Mouse (Mus musculus): ENCODE data around the gene Trp53rkb.

Trp53rkb gene

GRCm38 (mm10) chr2:166792355-166792754, at the start of gene Trp53rkb:
Gene Trp53rkb (plus strand): TSS chr2:166792531.
- in situ Hi-C loops (cut with MboI; ENCODE audit: unreplicated experiment in 2 of 2), result loop anchor here in 1 of 2 experiments (10.0 kb wide), 1 partner anchor 212 kb away; no protein-coding TSS in a partner anchor

GRCm38 (mm10) chr2:166743504-166743903, 48.8 kb upstream of the Trp53rkb start:
- in situ Hi-C loops (cut with MboI; ENCODE audit: unreplicated experiment in 2 of 2), result no loop called here

- in situ Hi-C loops (cut with MboI; ENCODE audit: unreplicated experiment in 2 of 2), result no loop called here
Observed at GRCm38 (mm10) chr2:166744433-166744832, 47.9 kb upstream of the Trp53rkb start.

GRCm38 (mm10) chr2:166745849-166746248, 46.5 kb upstream of the Trp53rkb start:
- in situ Hi-C loops (cut with MboI; ENCODE audit: unreplicated experiment in 2 of 2), result loop anchor here (5.0 kb wide), 1 partner anchor 34 kb away; the partner anchor contains the start of gene Prex1 (in 2 of the 2)

- in situ Hi-C loops (cut with MboI; ENCODE audit: unreplicated experiment in 2 of 2), result loop anchor here (5.0 kb wide), 1 partner anchor 34 kb away; the partner anchor contains the start of gene Prex1 (in 2 of the 2)
Observed at GRCm38 (mm10) chr2:166746261-166746913, 45.9 kb upstream of the Trp53rkb start.

DNA sequence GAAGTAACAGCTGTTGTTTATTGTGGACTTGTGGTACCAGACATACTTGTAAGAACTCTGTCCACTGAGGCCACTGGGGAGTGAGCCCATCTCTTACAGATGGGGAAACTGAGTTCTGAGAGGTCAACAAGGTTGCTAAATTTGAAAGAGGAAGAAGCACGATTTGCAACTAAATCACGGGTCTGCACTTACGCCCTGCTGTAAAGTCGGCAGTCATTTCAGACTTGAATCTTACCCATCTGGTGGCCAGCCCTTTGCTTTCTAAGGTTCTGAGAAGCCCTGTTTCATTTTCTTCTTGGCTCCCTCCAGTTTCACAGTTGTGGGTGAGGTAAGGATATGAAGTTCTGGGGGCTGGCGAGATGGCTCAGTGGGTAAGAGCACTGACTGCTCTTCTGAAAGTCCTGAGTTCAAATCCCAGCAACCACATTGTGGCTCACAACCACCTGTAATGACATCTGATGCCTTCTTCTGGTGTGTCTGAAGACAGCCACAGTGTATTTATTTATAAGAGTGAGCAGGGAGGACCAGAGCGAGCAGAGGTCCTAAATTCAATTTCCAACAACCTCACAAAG, 41.6 kb upstream of the Trp53rkb start:
- in situ Hi-C loops (cut with MboI; ENCODE audit: unreplicated experiment in 2 of 2), result no loop called here

- in situ Hi-C loops (cut with MboI; ENCODE audit: unreplicated experiment in 2 of 2), result no loop called here
Observed at GRCm38 (mm10) chr2:166754194-166754593, 38.1 kb upstream of the Trp53rkb start.

DNA sequence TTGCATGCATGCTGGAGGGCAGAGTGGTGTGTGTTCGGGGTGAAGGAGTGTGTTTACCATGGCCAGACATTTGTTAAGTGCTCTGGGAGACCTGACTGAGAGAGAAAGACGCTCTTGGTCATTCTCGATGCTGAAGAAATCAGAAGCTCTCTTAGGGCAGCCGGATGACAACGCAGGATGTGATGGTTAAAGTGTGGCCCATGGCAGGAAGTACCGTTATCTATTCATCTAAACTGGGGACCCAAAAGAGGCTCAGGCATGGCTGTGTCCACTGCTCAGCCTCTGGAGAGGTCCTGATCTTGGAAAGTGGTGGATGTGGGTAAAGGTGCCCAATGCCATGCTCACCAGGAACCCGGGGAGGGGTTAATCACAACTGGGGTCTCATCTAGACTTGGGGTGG, 37.6 kb upstream of the Trp53rkb start:
- in situ Hi-C loops (cut with MboI; ENCODE audit: unreplicated experiment in 2 of 2), result no loop called here

GRCm38 (mm10) chr2:166757969-166758368, 34.4 kb upstream of the Trp53rkb start:
- in situ Hi-C loops (cut with MboI; ENCODE audit: unreplicated experiment in 2 of 2), result no loop called here

DNA sequence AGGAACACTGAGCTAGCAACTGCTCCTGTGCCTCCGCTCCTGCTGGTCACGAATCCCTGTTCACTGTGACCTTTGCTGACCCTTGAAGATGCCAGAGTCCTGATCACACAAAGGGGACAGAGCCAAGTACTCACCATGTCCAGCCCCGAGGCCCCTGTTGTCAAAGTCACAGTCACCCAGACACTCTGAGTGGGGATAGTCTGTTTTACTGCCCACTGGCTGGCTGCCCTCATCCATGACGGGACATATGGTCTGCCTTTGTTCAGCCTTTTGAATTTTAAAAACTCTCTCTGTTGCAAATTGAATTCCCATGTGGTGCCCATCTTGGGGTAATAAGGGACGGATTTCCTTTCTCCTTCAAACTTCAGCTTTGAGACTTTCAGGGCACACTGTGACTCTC, 28.3 kb upstream of the Trp53rkb start:
- in situ Hi-C loops (cut with MboI; ENCODE audit: unreplicated experiment in 2 of 2), result no loop called here

DNA sequence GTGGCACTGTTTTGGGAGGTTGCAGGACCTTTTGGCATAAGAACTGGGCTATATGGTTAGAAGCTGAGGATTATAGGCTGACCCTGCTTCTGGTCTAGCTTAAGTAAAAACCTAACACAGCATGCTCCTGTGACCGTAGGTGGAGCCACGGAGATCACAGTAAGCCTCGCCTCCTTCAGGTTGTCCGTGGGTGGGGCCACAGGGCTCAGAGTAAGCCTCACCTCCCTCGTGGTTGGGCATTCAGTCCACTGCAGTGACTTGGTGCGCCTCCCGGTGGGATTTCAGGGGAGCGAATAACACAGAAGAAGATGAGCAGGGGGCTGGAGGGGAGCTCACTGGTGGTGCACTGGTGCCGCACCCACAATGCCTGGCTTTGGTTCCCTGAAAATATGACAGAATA, 24.7 kb upstream of the Trp53rkb start:
- in situ Hi-C loops (cut with MboI; ENCODE audit: unreplicated experiment in 2 of 2), result no loop called here

- in situ Hi-C loops (cut with MboI; ENCODE audit: unreplicated experiment in 2 of 2), result loop anchor here (10.0 kb wide), 2 partner anchors 677 to 687 kb away; no protein-coding TSS in a partner anchor
Observed at GRCm38 (mm10) chr2:166771396-166771795, 20.9 kb upstream of the Trp53rkb start.

DNA sequence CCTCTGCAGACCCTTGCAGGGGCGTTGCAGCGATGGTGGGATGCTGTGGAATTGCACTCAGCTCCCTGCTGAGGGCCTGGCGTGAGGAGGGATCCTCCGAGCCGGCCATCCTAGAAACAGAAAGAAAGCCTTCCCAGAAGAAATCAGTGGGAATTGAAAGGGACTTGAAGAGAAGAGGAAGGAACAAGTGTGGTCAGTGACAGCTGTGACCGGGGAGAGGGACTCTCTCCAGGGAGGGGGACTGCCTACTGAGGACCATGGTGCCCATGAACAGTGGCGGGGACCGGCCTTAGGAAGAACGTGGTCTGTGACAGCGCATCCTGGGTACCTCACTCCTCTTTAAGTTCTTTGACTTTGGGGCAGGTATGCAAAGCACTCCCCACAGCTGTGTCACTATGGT, 18.7 kb upstream of the Trp53rkb start:
- in situ Hi-C loops (cut with MboI; ENCODE audit: unreplicated experiment in 2 of 2), result loop anchor here (10.0 kb wide), 2 partner anchors 679 to 689 kb away; no protein-coding TSS in a partner anchor

DNA sequence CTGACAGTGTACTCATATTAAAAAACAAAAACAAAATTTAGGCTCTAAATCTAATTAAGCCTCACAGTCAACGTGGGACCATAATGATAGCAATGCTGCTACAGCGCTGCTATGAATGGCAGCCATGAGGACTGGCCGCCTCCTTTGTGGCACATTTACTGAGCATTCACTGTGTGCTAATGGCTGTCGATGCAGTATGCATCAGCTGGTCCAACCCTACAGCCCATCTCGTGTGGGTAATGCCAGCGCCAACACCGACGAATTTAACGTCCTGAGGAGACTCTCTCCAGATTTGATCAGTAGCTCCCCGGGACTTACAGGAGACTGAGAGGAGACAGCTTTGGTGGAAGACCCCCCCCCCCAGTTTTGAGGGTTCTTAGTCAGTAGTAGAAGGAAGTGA, 18.1 kb upstream of the Trp53rkb start:
- in situ Hi-C loops (cut with MboI; ENCODE audit: unreplicated experiment in 2 of 2), result loop anchor here (10.0 kb wide), 2 partner anchors 679 to 689 kb away; no protein-coding TSS in a partner anchor

GRCm38 (mm10) chr2:166775357-166775893, 16.9 kb upstream of the Trp53rkb start:
- in situ Hi-C loops (cut with MboI; ENCODE audit: unreplicated experiment in 2 of 2), result loop anchor here (5.0 to 10.0 kb wide), 5 partner anchors 63 to 691 kb away; partner anchors contain the start of gene Prex1 (in 2 of the 2)

DNA sequence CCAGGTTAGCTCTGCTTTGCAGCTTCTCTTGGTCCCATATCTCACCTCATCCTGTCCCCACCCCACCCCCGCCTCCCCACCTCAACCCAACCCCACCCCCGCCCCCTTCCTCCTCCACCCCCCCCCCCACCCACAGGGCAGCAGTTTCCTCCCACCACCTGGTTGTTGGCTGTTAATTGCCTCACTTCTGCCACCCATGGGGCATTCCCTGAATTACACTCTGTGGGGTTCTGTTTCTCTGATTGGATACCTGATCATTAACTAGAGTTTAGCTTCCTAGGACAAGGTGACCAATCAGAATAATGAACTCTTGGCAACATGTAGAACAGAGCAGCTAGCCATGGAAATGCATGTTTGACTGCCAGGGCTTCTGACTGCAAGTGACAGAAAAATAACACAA, 16.1 kb upstream of the Trp53rkb start:
- in situ Hi-C loops (cut with MboI; ENCODE audit: unreplicated experiment in 2 of 2), result loop anchor here (5.0 to 10.0 kb wide), 5 partner anchors 64 to 691 kb away; partner anchors contain the start of gene Prex1 (in 2 of the 2)

GRCm38 (mm10) chr2:166779956-166780355, 12.4 kb upstream of the Trp53rkb start:
- in situ Hi-C loops (cut with MboI; ENCODE audit: unreplicated experiment in 2 of 2), result loop anchor here (5.0 to 10.0 kb wide), 7 partner anchors 68 to 695 kb away; partner anchors contain the start of gene Prex1 (in 2 of the 2)

DNA sequence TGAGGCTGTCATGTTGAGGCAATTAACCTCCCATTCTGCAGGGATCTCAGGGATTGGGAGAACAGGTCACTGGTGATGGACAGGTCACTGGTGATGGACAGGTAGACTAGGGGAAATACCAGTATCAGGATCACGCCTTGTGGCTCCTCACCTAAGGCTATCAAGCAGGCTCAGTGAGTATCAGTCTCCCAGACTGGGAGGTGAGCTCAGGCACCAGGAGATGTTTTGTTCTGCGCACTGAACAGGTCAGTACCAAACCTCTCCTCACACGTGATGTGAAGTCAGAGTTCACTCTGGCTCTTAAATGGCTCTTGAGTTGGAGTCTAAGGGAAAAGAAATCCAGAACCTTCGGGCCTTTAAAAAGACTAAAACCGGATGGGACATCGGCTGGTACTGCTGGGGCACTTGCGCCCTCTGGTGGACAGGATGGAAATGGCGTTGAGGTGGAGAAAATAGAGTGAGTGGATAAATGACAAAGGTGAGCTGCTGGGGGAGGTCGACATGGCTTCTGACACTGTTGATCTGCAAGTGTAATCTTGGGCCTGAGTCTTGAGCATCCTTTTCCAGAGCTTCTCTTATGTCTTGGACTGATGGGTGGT, 11.3 kb upstream of the Trp53rkb start:
- in situ Hi-C loops (cut with MboI; ENCODE audit: unreplicated experiment in 2 of 2), result loop anchor here in 1 of 2 experiments (5.0 to 10.0 kb wide), 2 partner anchors 71 to 224 kb away; no protein-coding TSS in a partner anchor

DNA sequence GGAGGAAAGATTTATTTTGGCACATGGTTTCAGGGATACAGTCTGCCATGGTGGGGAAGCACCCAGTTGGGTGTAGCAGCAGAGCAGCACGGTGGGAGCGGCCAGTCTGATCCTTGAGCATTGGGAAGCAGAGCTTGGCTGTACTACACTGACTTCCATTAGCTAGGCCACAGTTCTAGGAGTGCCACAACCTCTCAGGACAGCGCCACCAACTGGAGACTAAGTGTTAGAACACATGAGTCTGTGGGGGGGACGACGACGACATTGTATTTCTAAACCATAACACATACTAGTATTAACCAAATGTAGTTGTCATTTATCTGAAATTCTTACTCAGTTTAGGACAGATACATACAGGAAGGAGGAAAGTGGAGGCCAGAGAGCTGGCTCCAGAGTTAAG, 8.0 kb upstream of the Trp53rkb start:
- in situ Hi-C loops (cut with MboI; ENCODE audit: unreplicated experiment in 2 of 2), result loop anchor here in 1 of 2 experiments (5.0 to 10.0 kb wide), 2 partner anchors 68 to 220 kb away; no protein-coding TSS in a partner anchor

DNA sequence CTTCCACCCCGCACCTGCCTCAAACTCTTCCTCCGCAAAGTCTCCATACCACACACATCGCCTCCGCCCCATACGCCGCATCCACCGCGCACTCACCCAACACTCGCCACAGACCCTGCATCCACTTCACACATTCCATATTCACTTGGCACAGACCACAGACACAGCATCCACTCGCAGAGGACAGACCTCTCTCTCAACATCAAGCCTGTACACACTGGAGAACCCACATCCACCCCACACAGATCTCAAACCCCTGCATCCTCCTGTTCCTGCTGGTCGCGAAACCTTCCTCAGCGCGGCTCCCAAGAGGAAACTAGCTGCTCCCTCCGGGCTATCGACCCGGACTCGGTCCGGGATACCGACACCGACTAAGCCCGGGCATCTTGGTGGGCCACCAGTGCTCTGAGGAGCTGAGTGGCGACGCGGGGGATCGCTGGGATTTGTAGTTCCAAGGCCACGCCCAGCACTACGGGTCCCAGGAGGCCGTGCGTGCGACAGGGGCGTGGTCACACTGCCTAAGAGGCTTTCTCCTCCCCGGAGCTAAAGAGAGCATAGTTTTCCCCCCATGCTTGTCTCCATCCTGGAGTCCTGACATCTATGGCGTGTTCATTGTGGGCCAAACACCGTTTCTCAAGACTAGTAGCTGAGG, 5.9 kb upstream of the Trp53rkb start:
- in situ Hi-C loops (cut with MboI; ENCODE audit: unreplicated experiment in 2 of 2), result loop anchor here in 1 of 2 experiments (10.0 kb wide), 1 partner anchor 218 kb away; no protein-coding TSS in a partner anchor

All from v-Abl transformed pro-B cells (cell line).